Mouse (Mus musculus) large intestine, adult 2 months (tissue): ENCODE data around the gene Tmem80. TPM values are rescaled to one million over a fixed set of nuclear protein-coding genes. Genes with fewer than 3 reads are reported as not detected.
A peak's percentile ranks its signal among the peaks of the same experiment; 100 is the strongest.

Experiments
- DNase-seq: peaks from one replicate; pipeline ENCODE4 v3.0.0-alpha.2; 2012; ENCODE audit warnings: low read depth, low spot score
- WGBS: fragments of 180-500 bp; shearing (Covaris S2); methylation state at CpG from one replicate; pipeline ENCODE4 v1.1.7; 2018; 5-methylcytosine and 5-hydroxymethylcytosine counted together
- polyA plus RNA-seq: library from polyadenylated mRNA; depleted of rRNA; stranded (reverse); fragments of >200 nt; gene quantifications from 2 replicates; pipeline ENCODE4 v1.2.3, GENCODE M21; 2012; rRNA removed

Gene Tmem80
- polyA plus RNA-seq, result 33.3 and 37.2 TPM in 2 replicates

GRCm38 (mm10) chr7:141327469-141328372, at the start of gene Tmem80, which contains the start of gene Deaf1:
Gene Tmem80, plus strand, starts transcription at chr7:141327739.
Gene Deaf1, minus strand, starts transcription at chr7:141327690.
- WGBS, result under 1% methylated on average over 105 of the region's 105 CpGs
- peak; percentile 91 for DNase-seq

GRCm38 (mm10) chr7:141278766-141279590, 48.6 kb upstream of the Tmem80 start, which contains the start of gene Sct:
Gene Sct, minus strand, starts transcription at chr7:141279133.
- WGBS, result 9% methylated on average over 46 of the region's 46 CpGs
- no peak for DNase-seq

GRCm38 (mm10) chr7:141281442-141281841, 46.1 kb upstream of the Tmem80 start:
- 48% methylated on average over 6 of the region's 6 CpGs for WGBS
- no peak for DNase-seq

DNA sequence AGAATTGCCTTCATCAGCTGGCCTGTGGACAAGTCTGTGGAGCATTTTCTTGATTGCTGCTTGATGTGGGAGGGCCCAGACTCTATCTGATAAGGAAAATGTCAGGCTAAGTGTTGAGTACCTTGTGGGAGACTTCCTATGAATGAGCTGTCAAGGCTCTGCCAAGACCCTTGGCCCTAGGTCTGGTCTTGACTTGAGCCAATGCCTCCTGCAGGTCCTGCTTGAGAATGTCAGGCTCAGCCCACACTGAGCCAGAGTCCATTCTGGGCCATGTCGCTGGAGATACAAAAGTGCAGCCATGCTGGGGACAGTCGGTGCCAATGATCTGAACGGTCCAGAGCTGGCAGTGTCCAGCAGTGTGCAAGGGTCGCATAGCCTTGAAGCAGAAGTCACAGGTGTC, 44.8 kb upstream of the Tmem80 start:
- DNase-seq, result no peak
- WGBS, result 92% methylated on average over 4 of the region's 4 CpGs

DNA sequence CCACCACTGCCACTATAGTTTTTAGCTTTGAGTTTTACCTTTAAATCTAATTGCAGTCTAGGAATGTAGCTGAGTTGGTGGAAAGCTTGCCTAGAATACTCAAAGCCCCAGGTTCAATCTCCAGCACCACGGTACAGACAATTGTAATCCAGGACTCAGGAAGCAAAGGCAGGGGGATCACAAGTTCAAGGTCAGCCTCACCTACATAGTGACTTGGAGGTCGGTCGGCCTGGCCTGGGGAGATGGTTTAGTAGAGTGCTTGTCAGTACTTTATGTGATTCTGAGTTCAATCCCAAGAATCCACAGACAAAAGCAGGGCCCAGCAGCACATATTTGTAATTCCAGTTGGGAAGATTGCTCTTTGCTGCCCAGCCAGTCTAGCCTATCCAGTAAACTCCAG, 39.5 kb upstream of the Tmem80 start:
- WGBS, result 76% methylated on average over 3 of the region's 3 CpGs
- DNase-seq, result no peak

DNA sequence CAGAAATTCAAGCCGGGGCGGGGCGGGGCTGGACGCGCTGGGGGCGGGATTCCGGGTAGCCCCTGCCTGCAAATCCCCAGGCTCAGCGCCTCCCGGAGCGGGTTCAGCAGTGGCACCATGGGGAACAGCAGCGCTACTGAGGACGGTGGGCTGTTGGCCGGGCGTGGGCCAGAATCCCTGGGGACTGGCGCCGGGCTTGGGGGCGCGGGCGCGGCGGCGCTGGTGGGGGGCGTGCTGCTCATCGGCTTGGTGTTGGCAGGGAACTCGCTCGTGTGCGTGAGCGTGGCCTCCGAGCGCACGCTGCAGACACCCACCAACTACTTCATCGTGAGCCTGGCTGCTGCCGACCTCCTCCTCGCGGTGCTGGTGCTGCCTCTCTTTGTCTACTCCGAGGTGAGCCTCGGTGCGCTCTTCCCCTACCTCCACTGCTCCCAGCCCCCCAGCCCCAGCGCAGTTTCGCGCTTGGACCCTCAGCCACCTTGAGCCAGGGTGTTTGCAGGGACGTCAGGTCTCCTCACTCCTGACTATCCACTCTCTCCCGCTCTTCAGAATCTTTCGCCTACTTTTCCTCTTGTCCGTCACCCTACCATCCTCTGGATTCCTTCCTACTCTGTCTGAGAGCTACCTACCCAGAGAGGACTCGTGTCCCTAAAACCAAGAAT, 35.5 kb upstream of the Tmem80 start, which contains the start of gene Drd4:
TSS of gene Drd4 (plus strand) at position 86 of the 662 bp plus-strand sequence.
- WGBS, result 9% methylated on average over 46 of the region's 46 CpGs
- DNase-seq, result no peak

GRCm38 (mm10) chr7:141292583-141293388, 34.8 kb upstream of the Tmem80 start:
- DNase-seq, result no peak
- WGBS, result 76% methylated on average over 15 of the region's 15 CpGs

GRCm38 (mm10) chr7:141293852-141294471, 33.6 kb upstream of the Tmem80 start:
- no peak for DNase-seq
- WGBS, result 2% methylated on average over 53 of the region's 53 CpGs

DNA sequence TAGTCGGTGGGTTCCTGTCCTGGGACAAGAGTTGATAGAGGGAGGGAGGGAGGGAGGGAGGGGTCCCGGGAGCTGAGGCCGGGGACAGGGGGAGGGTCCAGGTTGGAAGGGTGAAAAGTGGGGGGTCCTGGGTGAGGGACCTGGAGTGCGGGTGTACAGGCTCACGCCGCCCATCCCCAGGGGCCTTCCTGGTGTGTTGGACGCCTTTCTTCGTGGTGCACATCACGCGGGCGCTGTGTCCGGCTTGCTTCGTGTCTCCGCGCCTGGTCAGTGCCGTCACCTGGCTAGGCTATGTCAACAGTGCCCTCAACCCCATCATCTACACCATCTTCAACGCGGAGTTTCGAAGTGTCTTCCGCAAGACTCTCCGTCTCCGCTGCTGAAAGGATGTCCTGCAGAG, 33.1 kb upstream of the Tmem80 start:
- WGBS, result 9% methylated on average over 22 of the region's 22 CpGs
- no peak for DNase-seq

GRCm38 (mm10) chr7:141297926-141298650, 29.5 kb upstream of the Tmem80 start:
- 81% methylated on average over 3 of the region's 3 CpGs for WGBS
- DNase-seq, result no peak

GRCm38 (mm10) chr7:141299175-141299574, 28.4 kb upstream of the Tmem80 start:
- 94% methylated on average over 8 of the region's 8 CpGs for WGBS

DNA sequence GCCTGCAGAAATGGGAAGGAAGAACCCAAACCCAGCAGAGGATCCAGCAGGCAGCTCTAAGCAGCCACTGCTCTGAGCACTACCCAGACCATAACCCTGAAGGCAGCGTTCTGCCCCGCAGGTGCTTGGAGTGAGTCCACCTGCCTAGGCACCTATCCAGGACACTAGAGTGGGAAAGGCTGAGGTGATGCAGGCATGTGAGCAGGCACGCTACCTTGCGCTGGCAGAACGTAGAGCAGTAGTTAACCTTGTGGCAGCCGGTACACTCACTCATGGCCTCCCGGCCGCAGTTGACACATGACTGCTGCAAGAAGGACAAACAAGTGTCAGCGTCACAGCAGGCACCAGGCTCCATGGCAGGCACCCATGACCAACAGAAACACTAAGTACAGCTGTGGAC, 26.2 kb upstream of the Tmem80 start:
- WGBS, result 94% methylated on average over 9 of the region's 9 CpGs

More at GRCm38 (mm10) chr7:141299175-141299574, 28.4 kb upstream of the Tmem80 start:
- no peak for DNase-seq

DNA sequence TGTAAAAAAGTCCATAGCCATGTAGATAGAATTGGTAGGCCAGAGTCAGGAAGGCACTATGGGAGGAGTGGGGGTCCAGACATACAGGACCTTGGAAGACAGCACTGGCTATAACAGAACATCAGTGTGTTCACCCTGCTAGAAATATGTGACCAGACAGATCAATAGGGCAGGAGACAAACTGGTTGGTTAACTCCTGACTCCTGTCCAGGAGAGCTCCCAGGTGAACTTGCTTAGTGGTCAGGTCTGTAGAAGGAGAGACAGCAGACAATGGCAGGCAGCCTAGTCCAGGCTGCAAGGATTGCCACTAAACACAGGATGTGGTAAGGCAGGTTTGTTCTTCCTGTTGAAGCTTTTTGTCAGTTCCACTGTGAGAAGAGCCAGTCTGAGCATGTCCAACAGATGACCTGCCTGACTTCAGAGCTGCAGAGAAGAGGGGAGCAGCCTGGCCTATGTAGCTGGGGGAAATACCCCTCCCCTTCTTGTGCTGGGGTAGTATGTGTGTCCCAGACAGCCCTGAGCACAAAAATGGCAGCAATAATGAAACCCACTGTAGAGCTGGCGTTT, 24.8 kb upstream of the Tmem80 start:
- no peak for DNase-seq
- WGBS, result 92% methylated on average over 1 of the region's 1 CpGs

More for the DNA sequence above, 26.2 kb upstream of the Tmem80 start:
- no peak for DNase-seq

DNA sequence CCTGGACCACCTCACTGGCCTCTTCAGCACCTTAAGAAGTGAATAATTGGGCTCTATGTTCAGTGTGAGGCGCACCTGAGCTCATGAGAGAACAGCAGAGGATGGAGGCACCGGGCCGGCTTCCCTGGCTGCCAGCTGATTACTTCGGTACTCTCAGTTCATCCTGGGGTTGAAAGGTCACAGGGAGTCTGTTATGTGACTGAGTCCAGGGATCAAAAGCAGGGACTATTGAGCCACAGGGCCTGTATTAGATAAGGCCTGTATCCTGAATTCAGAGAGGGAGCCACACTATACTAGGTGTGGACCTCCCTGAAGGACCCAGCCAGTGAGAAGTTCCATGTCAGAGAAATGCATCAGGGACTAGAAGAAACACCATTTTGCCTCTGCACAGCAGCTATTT, 23.0 kb upstream of the Tmem80 start:
- DNase-seq, result no peak
- 87% methylated on average over 4 of the region's 4 CpGs for WGBS

- 89% methylated on average over 2 of the region's 2 CpGs for WGBS
Observed at GRCm38 (mm10) chr7:141314416-141314815, 13.1 kb upstream of the Tmem80 start.

GRCm38 (mm10) chr7:141315076-141315475, 12.5 kb upstream of the Tmem80 start:
- DNase-seq, result no peak
- WGBS, result 84% methylated on average over 8 of the region's 8 CpGs

More at GRCm38 (mm10) chr7:141314416-141314815, 13.1 kb upstream of the Tmem80 start:
- no peak for DNase-seq

DNA sequence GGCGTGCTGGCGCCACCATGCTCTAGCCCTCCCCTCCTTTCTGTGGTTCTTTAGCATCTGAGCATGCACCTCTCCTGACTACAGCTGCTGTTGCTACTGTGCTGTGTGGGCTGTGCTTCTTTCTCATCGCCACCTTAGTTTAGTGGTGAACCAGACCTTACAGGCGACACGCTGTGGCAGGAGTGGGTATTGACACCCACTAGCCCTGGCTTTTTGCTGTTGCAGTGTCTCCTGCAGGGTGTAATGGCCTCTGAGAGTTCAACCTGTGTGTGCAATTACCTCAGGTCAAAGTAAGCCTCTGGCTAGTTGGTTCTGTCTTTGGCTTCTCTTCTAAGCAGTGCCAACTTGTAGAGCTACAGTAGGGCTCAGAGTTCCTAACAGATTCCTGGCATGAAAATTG, 11.6 kb upstream of the Tmem80 start:
- DNase-seq, result no peak
- WGBS, result 67% methylated on average over 5 of the region's 5 CpGs
